Mouse (Mus musculus) hindbrain, embryonic 14.5 days (tissue): Measurements from ENCODE around the gene Pkp3. TPM values are rescaled to one million over a fixed set of nuclear protein-coding genes. Genes with fewer than 3 reads are reported as not detected.
"Not testable (repeated sequence)": the region's sequence is repeated elsewhere in the genome, so short reads cannot be mapped to it uniquely, and the experiment has no call there.

Experiments used
- ATAC-seq: fragments of 200-750 bp; cut with Nextera tagmentation; 2 replicates; pipeline ENCODE4 v1.8.0; 2017; ENCODE audit warnings: moderate number of reproducible peaks, mild to moderate bottlenecking, moderate TSS enrichment, moderate library complexity; ENCODE audit not compliant: low FRiP score
- DNase-seq: peaks from one replicate; pipeline ENCODE4 v3.0.0-alpha.2; 2015; ENCODE audit warnings: low spot score
- H3K27ac ChIP-seq: fragments of 300-500 bp; sonication (generic); 2 replicates; pipeline ENCODE4 v1.5.1; 2014; ENCODE audit warnings: mild to moderate bottlenecking, moderate library complexity
- H3K27me3 ChIP-seq: fragments of 300-500 bp; sonication (generic); 2 replicates; pipeline ENCODE4 v1.6.1; 2014; ENCODE audit warnings: mild to moderate bottlenecking, low read length, mixed read lengths; ENCODE audit not compliant: control insufficient read depth, insufficient read depth
- H3K36me3 ChIP-seq: fragments of 300-500 bp; sonication (generic); replicated peaks from 2 replicates; pipeline ENCODE4 v1.6.1; 2014; ENCODE audit not compliant: control insufficient read depth, insufficient read depth
- H3K4me1 ChIP-seq: fragments of 300-500 bp; sonication (generic); replicated peaks from 2 replicates; pipeline ENCODE4 v1.6.1; 2014; ENCODE audit warnings: antibody characterized with exemption, low read length, mixed read lengths; ENCODE audit not compliant: control insufficient read depth, insufficient read depth
- H3K4me2 ChIP-seq: fragments of 300-500 bp; sonication (generic); replicated peaks from 2 replicates; pipeline ENCODE4 v1.6.1; 2014; ENCODE audit warnings: mild to moderate bottlenecking, moderate library complexity
- H3K4me3 ChIP-seq: fragments of 300-500 bp; sonication (generic); replicated peaks from 2 replicates; pipeline ENCODE4 v1.5.1; 2014; ENCODE audit warnings: mild to moderate bottlenecking, low read length
- H3K9ac ChIP-seq: fragments of 300-500 bp; sonication (generic); 2 replicates; pipeline ENCODE4 v1.6.1; 2014
- H3K9me3 ChIP-seq: fragments of 300-500 bp; sonication (generic); 2 replicates; pipeline ENCODE4 v1.6.1; 2016; ENCODE audit warnings: low read length; ENCODE audit not compliant: control insufficient read depth
- WGBS: fragments of 180-500 bp; shearing (Covaris S2); extraction: QIAGEN DNeasy Blood & Tissue Kit; methylation state at CpG from one replicate; pipeline ENCODE4 v1.1.7; 2014; 5-methylcytosine and 5-hydroxymethylcytosine counted together
- polyA plus RNA-seq: library from polyadenylated mRNA; unstranded; fragments of >200 nt; fragmentation: Nextera tagmentation; extraction: Ambion mirVana; gene quantifications from 2 replicates; pipeline ENCODE4 v1.2.1, GENCODE M21; 2014

Gene Pkp3
- not detected in 2 replicates for polyA plus RNA-seq

GRCm38 (mm10) chr7:141077841-141078240 lies at the start of gene Pkp3:
Gene Pkp3, plus strand, starts transcription at chr7:141078218.
- H3K9me3 ChIP-seq, result no peaks in the 10 kb centered on the region
- no peaks in the 10 kb centered on the region for H3K36me3 ChIP-seq
- no peak within 1 kb of the TSS for H3K27ac ChIP-seq
- H3K9ac ChIP-seq, result no peak within 1 kb of the TSS
- WGBS, result 90% methylated on average over 15 of the region's 15 CpGs
- H3K4me1 ChIP-seq, result no peaks in the 10 kb centered on the region
- ATAC-seq, result no peak
- H3K4me3 ChIP-seq, result no peak within 1 kb of the TSS
- no peak for DNase-seq
- H3K4me2 ChIP-seq, result no peak within 1 kb of the TSS
- H3K27me3 ChIP-seq, result no peaks in the 10 kb centered on the region

GRCm38 (mm10) chr7:141028831-141029230 lies 49.2 kb upstream of the Pkp3 start, which contains the start of gene Gm17387:
Gene Gm17387, plus strand, starts transcription at chr7:141029131.
- peaks cover 7% of the 10 kb centered on the region; the same call in 1 of the 2 replicates for H3K4me1 ChIP-seq
- H3K9ac ChIP-seq, result no peak within 1 kb of the TSS
- H3K9me3 ChIP-seq, result no peaks in the 10 kb centered on the region
- H3K27ac ChIP-seq, result no peak within 1 kb of the TSS
- no peaks in the 10 kb centered on the region for H3K36me3 ChIP-seq
- no peaks in the 10 kb centered on the region for H3K27me3 ChIP-seq
- no peak within 1 kb of the TSS for H3K4me2 ChIP-seq
- no peak for DNase-seq
- no peak within 1 kb of the TSS for H3K4me3 ChIP-seq
- ATAC-seq, result no peak
- 100% methylated on average over 2 of the region's 2 CpGs for WGBS

- no peak for ATAC-seq
- Histone ChIP-seq H3K4me2 (no peak overlapping the region), H3K9me3 (no peaks in the 10 kb centered on the region), H3K4me3 (no peak overlapping the region), H3K4me1 (0 out of 2 replicates have a peak, but pooled peaks cover 2% of the 10 kb centered on the region), H3K36me3 (no peaks in the 10 kb centered on the region), H3K27ac (no peak overlapping the region), H3K27me3 (no peaks in the 10 kb centered on the region), H3K9ac (no peak overlapping the region)
- 49% methylated on average over 3 of the region's 3 CpGs for WGBS
- no peak for DNase-seq
These were observed 47.6 kb upstream of the Pkp3 start for GRCm38 (mm10) chr7:141030390-141030789.

- Histone ChIP-seq H3K4me2 (no peak overlapping the region), H3K27ac (no peak overlapping the region), H3K9ac (no peak overlapping the region), H3K27me3 (no peaks in the 10 kb centered on the region), H3K4me3 (no peak overlapping the region), H3K4me1 (no peaks in the 10 kb centered on the region), H3K9me3 (no peaks in the 10 kb centered on the region), H3K36me3 (no peaks in the 10 kb centered on the region)
- no peak for ATAC-seq
- DNase-seq, result no peak
- WGBS, result 83% methylated on average over 9 of the region's 9 CpGs
These were observed 45.4 kb upstream of the Pkp3 start for GRCm38 (mm10) chr7:141032458-141033167.

- H3K4me3 ChIP-seq, H3K36me3 ChIP-seq, DNase-seq, H3K9ac ChIP-seq, ATAC-seq, H3K4me1 ChIP-seq, H3K4me2 ChIP-seq, H3K9me3 ChIP-seq, H3K27me3 ChIP-seq, H3K27ac ChIP-seq: not testable (repeated sequence)
- WGBS, result 88% methylated on average over 1 of the region's 2 CpGs
These were observed 41.4 kb upstream of the Pkp3 start for GRCm38 (mm10) chr7:141036624-141037023.

GRCm38 (mm10) chr7:141038090-141039032 lies 39.7 kb upstream of the Pkp3 start:
- DNase-seq (no peak), ATAC-seq (no peak)
- no peak overlapping the region for H3K4me2 ChIP-seq
- no peaks in the 10 kb centered on the region for H3K27me3 ChIP-seq
- H3K4me3 ChIP-seq, result no peak overlapping the region
- H3K27ac ChIP-seq, result no peak overlapping the region
- H3K4me1 ChIP-seq, result no peaks in the 10 kb centered on the region
- 87% methylated on average over 20 of the region's 21 CpGs for WGBS
- H3K36me3 ChIP-seq, result no peaks in the 10 kb centered on the region
- H3K9ac ChIP-seq, result no peak overlapping the region
- H3K9me3 ChIP-seq, result no peaks in the 10 kb centered on the region

GRCm38 (mm10) chr7:141039386-141040107 lies 38.5 kb upstream of the Pkp3 start:
- Histone ChIP-seq H3K9me3 (no peaks in the 10 kb centered on the region), H3K9ac (no peak overlapping the region), H3K36me3 (no peaks in the 10 kb centered on the region), H3K27ac (no peak overlapping the region), H3K4me1 (no peaks in the 10 kb centered on the region), H3K4me3 (no peak overlapping the region), H3K4me2 (no peak overlapping the region), H3K27me3 (no peaks in the 10 kb centered on the region)
- ATAC-seq (no peak), DNase-seq (no peak)
- 98% methylated on average over 4 of the region's 4 CpGs for WGBS

- no peak overlapping the region for H3K9ac ChIP-seq
- no peak overlapping the region for H3K4me2 ChIP-seq
- H3K9me3 ChIP-seq, result no peaks in the 10 kb centered on the region
- DNase-seq (no peak), ATAC-seq (no peak)
- WGBS, result 44% methylated on average over 6 of the region's 9 CpGs
- no peak overlapping the region for H3K4me3 ChIP-seq
- no peaks in the 10 kb centered on the region for H3K4me1 ChIP-seq
- no peaks in the 10 kb centered on the region for H3K36me3 ChIP-seq
- no peaks in the 10 kb centered on the region for H3K27me3 ChIP-seq
- H3K27ac ChIP-seq, result peak overlapping the region; percentile 35
These were observed 37.0 kb upstream of the Pkp3 start for GRCm38 (mm10) chr7:141040867-141041606.
